Mouse (Mus musculus) lung, postnatal 4 days (tissue): ENCODE measurements around the gene Fat1.

Experiments
- DNase-seq, 2 experiments: peaks; one replicate each; pipeline ENCODE4 v3.0.0; 2021

Gene Fat1

DNA sequence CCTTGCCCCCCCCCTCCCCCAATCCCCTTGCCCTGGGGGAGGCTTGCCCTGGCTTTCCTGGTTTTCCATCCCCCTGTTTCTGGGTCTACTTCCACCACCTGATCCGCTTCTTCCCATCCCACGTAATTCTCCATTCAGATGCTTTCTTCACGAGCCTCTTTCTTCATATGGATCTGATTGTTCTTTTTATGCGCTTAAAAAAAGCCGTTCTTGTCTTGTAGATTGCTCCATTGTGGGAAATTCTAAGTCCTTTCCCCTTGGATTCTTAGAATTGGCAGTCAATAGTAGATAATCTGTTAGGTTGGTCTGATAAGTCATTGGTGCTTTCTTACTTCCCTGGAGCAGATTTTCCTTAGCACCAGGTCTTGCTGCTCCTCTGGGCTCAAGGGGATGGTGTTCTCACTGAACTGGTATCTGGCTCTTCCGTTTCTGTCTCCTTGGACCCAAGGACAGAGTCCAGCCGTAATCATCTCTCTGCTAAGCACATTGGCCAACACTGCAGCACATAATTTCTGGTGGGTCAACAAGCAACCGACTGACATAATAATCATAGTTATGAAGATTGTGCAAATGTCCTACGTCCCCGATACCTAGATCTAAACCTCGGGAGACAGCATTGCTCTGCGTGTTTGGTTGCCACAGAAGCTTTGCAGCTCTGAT, 27.5 kb downstream of the Fat1 start:
- DNase-seq, result no peak

DNA sequence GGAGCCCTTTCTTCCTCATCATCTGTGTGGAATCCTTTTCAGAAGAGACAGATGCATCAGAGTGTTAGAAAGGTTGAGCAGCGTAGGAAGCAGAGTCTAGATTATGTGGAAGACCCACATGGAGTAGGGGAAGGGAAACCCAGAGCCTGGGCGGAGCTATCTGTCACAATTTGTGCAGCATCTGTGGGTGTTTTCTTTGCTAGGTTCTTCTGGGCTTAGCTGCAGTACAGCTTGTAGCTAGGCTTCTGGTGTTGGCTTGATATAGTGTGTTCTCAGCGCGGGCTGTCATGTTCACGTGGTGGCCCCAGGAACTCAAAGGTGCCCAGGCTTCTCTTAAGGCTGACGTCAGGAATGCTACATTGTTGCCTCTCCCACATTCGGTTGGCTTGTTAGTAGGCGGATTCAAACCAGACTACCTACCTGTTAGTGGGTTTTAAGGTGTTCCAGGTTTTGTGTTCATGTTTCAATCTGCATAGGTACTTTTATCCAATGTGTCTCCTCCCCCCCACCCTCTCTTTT, 32.3 kb downstream of the Fat1 start:
- DNase-seq, result no peak

DNA sequence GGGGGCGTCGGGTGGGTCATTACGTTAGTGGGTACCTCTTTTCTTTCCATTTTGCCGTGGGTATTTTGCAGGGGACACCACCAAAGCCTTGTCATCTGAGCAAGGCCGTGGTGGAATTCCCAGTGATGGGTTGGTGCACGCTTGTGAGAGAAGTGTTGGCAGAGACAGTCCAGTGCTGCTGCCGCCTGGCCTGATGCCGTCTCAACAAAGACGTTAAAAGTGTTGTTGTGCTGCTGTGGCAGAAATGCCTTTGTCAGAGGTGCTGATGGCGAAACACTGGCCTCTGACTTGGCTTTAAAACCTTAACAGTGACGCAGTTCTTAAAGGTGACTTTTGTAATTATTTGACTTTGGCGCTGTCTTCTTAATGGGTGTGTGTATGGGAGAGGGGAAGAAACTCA, 34.8 kb downstream of the Fat1 start:
- DNase-seq, result no peak

DNA sequence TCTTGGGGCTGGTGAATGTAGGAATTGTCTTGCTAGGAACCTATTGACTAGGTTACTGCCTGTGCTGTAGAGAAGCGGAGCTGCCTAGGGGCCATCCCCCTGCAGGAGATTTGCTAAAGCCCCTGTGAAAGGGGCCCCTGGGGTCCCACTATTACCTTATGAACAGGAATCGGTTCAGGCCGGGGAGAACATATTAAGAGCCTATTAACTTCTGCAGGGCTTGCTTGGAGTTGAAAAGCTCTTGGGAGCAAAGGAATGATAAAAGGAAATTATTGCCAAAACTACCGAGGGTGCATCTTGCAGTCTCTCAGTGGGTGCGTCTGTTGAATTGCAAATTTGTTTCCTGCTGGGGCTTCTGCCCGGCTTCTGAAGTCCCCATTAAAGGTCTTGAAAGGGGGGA, 36.1 kb downstream of the Fat1 start:
- no peak for DNase-seq

DNA sequence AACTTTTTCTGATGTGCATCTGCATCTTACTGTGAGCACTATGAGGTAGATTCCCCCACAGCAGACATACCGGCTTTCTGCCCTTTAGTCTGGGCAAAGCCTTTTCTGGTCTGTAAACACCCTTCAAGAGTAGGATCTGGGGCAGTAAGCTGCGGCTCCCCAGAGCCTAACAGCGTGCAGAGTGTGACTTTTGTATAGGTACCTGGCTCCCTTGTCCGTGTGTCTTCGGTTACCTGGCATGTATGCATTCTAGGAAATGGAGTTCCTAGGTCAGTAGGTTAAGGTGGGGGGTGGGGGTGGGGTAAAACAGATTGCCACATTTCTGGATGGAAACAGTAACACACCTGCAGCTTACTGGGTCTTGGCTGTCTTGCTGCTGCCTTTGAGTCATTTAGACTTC, 36.7 kb downstream of the Fat1 start:
- DNase-seq, result no peak

DNA sequence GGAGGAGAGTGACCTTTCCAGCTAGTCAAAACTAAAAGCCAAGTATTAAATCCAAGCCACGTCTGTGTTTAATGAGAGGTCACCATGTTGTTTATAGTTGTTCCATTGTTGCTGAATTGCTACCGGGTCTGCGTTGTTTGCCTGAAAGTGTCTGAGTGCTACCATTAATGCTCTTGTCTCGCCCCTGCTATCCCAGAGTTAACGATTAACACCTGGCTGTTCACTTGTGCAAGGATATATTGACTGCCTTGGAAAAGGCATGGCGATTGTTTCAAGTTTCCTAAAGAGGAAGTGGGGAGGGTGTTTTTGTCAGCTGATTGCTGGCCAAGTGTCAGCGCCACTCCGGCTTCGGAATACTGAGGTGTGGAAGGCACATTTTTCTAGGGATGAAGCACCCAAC, 39.9 kb downstream of the Fat1 start:
- no peak for DNase-seq

DNA sequence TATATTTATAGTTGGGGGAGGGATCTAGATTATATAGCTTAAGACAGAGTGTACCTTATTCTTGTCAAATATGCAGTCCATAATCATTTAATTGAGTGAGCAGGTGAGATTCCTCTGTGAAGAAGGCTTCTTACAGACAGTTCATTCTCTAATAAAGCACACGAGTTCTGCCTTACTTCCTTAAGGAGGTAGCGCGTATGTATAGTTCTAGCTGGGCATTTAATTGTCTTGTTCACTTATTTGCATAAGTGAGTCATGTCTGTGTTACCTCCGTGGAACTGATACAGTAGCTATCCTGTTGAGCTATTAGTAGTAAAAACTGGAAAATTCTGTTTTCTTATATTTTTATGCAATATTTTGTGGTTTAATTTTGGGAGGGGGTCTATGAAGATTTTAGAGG, 40.4 kb downstream of the Fat1 start:
- no peak for DNase-seq

DNA sequence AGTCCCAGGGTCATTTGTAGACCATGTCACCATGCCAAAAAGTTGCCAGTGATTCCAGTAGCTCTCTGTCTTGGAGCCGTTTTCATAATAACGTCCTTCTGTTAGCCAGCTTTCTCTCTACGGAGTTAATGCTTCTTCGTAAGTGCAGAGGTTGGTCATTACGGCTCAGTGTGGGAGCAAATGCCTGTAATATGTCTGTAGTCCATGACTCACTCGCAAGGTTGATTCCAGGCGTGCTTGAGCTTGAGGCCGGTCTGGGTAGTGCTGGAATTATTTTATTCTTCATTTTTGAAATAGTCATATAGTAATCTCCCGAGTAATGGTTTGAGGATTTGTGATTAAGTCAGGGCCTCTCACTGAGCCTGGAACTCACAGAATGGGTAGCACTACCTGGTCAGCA, 43.4 kb downstream of the Fat1 start:
- DNase-seq, result no peak

DNA sequence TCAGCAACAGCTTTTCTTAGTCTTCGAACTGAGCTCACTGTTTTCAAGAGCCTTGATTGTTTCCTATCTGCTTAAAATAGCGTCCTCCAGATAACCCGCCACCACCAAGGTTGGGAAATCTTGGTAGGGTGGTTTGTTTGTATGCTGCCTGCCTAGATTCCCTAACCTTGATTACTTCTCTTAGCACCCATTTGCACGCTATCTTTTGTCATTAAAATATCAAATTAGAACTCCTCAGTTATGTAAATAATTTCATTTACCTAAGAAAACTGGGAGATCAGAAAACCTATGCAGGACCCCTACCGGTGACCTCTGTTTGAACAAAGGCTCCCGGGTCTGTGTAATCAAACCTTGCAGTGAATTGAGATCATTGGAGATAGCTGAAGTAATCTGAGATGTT, 44.0 kb downstream of the Fat1 start:
- DNase-seq, result no peak

DNA sequence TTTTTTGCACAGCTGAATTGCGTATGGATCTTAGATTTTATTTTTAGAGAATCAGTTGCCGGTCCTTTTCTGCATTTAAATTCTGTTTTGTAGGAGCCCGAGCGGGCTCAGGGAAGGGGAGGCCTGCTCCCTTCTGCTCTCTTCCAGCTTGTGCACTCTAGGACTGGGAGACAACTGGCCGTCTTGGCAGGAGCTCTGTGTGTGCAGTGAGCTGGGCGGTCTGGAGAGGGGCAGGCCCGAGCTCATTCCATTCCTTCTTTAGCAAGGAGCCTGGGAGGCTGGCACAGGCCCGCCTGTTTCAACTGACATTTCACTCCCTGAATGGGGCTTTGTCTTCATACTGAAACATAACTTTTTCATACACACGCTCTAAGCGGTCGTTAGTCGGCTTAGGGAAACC, 44.8 kb downstream of the Fat1 start:
- peak; percentile 59 to 83 for DNase-seq

DNA sequence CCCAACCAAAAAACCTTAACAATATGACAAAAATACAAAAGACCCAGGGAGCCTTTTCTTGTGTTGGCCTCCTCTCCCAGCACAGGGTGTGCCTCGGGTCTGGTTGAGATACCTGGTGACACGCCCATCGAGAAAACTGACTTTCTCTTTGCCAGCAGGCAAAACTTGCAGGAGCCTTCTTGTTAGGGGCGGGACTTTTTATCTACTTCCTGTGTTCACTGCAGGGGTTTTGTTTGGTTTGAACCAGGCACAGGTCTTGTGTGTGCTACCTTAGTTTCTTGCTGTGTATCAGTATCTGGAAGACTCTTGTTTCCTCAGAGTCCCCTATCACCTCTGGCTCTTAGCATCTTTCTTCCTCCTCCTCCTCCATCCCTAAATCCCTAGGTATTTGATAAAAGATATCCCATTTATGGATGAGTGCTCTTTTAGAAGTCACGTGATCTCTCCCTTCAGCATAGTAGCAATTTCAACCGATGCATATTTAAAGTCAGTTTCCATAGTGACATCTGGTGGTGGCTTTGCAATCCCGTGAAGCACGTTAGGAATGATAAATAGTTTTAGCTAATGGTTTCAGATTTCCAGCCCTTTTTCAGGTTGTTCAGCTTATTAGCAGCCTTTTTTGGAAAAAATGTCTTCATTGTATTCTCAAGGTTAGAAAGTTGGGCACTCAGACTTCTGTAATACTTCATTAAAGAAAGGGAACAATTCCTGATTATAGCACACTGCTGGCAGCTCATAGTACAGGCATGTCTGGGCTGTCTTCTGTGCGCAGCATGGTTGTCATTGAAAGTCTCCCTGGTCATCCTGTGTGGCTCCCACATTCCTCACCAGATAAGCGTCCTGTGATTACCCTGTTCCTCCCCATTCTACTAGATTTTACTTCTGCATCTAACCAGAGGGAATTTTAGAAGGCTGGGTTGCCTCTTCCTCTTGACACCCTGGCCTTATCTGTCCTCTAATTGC, 50.4 kb downstream of the Fat1 start:
- DNase-seq, result no peak

DNA sequence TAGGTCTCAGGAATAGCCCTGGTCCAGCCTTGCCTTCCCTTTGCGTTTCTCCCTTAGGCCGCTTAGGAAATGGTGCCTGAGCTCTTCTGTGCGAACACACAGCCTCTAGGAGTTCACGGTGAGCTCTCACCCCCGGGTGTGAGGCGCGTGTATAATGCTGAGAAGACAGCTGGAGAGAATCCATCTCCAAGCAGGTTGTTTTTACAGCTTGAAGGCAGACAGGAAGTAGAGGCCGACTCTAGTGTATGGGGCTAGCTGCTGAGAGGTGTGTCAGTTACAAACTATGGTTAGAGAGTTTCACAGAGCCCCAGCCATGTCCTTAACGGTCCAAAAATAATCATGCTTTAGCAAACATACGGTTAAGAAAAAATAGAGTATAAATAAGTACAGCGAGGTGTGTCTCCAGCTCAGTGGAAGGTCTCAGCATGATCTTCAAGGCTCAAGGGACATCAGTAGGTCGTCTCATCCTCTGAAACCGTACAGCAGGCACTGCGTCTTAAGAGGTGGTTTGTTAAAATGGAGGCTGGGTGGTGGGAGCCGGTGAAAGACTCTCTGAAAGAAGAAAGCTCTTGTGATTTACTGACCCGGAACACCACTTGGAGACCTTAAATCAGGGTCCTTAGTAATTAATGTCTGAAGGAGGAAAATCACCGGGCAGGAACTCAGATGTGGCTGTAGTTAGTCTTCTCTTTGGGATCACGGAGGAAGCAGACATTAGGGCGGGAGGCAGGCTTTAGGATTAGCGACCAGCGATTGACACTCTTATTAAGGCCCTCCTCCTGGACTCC, 56.6 kb downstream of the Fat1 start:
- DNase-seq, result no peak

DNA sequence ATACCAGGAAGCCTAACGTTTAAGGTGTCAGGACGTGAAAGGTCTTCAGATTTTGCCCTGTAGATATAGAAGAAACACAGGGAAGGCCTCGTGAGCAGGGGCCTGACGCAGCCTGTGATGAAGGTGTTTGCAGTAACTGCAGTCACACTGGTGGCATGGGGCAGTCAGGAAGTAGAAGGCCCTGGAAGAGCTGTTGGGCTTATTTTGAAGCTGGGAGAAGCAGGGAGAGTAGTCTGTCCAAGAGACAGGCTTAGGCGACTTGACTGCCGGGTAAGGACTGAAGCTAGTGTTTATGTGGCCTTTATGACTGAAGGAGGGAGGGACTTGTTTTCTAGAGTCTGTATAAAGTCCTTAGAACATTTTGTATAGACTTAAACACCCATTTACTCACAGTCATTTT, 57.4 kb downstream of the Fat1 start:
- DNase-seq, result no peak

DNA sequence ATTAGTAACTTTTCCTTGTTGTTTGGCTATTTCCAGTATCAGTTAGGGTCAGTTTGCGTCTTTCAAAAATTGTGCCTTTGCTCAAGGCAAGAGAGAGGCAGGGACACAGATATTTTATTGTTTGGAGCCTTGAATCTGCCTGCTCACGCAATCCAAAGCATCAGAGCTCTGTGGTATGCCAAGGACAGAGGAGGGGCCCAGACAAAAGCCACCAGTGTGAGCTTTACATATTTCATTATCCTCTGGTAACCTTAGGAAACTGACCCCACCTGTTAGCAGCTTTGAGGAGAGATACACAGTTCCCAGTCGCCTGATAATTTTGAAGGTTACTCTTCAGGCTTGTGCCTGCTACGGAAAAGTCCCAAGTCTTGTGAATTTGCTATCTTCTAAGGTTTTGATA, 58.1 kb downstream of the Fat1 start:
- DNase-seq, result no peak

DNA sequence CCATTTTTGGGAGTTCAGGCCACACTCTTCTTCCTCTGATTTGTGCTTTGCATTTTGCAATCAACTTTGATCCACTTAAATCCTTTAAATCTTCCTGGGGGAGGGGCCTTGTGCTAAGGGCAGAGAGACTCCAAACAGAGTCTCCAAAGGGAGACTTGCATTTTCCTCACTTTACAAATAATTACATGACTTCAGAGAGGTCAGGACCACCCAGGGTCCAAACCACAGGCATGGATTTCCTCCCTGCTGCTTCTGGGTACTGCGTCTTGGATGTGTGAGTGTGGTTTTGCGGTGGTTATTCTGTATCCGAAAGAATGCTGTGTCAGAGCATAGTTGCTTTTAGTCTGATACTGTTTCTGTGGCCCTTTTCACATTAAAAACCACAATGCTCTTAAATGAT, 61.2 kb downstream of the Fat1 start:
- no peak for DNase-seq

DNA sequence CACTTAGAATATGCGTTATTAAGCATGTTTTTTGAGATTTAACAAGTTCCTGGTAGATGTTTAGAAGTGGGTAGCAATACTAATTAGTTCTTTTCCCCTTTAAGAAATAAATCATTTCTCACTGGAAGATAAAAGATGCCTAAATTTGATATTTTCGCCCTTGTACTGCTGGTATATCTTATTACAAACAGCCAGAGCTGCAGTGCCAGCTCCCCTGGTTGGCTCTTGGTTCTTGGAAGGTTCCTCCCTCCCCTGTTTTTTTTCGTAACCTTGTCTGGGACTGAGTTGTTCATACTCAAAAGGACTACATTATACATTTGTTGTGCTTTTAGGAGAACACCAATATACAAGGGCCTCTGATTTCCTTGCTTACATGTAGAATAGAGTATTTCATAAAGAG, 62.1 kb downstream of the Fat1 start:
- DNase-seq, result no peak

DNA sequence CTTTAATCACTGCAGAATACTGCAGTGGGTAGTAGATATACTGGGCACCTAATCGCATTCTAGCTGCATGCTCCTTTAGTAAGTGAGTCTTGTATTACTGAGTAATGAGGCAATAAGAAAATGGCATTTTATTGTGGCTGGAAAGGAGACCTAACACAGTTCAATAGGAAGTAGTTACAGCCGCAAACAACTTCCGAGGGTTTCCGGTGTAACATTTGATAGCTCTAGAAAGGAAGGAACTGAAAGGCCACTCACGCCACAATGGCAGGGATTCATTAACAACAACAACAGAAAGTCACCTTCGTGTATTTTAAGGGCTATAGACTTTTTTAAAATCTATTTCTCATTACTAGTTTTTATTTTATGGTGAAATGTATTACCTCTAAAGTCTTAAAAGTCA, 62.6 kb downstream of the Fat1 start:
- no peak for DNase-seq

DNA sequence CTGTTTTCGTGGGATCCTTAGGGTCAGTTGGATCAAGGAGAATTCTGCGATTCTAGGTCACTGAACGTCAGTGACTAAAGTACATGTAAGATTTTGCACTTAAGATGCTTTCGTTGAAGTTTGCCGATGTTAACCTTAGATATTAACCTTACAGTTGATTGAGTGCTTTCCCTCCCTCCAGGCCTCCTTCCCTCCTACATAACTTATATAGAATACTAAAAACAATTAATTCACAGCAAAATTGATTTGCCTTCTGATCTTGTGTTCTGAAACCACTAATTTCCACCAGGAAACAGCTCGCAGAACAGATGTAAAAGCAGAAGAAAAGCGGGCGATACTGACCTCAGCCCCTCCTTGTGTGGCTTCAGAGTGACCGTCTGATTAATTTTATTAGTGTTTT, 63.0 kb downstream of the Fat1 start:
- no peak for DNase-seq

DNA sequence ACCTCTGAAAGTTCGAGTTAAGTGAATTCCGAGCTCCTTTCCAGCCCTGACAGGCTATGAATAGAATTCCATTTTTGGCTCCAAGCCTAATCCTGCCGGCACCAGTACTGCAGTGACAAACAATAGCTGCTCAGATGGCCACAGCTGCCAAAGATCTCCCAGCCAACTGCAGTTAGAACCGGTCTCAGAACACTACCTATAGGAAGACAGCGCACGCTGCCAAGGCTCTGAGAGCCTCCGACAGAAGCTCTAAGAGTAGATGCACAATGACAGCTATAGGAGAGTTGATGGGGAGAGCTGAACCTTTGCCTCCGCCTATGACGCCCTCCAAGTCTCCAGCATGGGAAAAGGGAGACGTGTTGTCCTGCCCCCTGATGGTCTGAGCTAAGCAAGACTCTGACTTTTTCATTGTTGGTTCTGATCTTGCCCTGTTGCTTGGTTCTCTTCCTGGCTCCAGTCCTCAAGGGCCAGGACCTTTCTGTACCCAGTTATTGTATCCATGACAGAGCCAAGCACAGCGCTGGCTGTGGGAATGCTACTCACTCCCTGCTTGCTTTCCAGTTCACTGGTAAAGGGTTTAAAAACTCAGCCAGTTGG, 63.5 kb downstream of the Fat1 start:
- peak; percentile 72 to 84 for DNase-seq

DNA sequence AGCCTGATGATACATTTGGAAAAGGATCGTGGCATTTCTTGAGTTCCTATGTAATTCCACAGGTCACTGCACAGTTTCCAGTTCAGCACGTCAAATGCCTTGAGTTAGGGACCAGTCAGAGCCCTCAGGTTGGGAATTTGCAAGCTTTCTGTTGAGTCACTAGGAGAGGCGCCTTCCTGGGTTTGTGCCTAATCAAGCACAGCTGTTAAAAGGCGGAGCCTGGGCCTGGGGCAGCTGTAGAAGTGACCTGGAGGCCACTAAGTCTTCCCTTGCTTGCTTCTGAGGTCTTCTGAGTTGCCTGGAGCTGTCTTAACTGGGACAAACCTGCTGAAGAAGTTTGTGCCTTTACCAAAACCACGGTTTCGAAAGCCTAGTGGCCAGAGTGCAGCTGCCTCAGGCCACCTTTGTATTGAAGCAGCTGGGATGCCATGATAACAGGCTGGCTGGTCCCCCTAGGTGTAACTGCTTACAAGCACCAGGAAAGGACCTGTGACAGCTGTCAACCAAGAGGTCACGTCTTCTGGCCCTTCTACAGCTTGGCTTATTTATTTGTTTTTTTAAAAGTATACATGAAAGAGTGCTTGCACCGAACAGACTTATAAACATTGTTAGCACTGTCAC, 66.4 kb downstream of the Fat1 start:
- DNase-seq, result peak in 1 of 2 experiments; percentile 43

DNA sequence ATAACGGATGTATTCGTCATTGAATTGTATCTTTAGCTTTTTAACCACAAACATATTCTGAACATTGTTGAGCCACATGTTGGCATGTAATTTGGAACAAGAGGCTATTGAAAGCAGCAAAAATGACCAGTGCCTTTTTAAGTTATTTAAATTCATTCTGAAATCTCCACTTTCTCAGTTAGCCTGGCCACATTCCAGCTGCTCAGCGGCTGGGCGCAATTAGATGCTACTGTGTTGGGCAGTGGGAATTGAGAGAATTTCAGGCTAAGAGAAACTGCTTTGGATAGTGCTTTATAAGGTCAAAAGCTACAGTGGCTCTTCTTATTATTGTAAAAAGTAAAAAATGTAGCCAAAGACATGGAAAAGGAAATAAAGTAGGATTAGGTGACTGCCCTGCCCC, 67.4 kb downstream of the Fat1 start:
- no peak for DNase-seq

DNA sequence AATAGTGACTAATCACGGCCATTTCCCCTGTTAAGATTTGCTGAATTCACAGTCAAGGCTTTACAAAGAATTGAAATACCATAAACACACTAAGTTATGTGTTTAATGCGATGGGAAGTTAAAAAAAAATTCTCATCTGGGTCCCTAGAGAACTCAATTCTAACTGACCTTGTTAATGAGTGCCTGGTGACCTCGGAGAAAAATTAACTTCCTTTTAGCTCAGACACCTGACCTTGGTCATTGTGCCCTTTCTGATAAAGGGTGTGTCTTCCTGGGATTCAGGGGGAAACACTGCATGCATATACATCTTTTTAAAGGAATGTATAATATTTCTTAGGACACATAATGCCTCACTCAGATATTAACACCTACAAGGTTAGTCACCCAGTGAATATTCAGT, 68.8 kb downstream of the Fat1 start:
- DNase-seq, result no peak

DNA sequence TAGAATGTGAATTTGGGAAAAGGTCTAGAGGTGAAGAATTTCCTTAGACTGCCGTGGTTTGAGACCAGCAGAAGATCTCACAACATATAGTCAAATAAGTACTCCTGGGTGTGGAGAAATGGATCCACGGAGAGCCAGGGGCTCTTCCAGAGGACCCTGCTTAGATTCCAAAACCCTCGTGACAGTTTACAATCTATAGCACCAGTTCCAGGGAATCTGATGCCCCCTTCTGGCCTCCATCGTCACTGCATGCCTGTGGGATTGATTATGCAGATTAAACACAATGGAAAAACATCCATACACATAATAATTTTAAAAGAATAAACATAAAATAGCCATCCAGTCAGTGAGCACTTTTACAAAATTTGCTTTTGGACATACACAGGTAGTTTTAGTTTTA, 75.4 kb downstream of the Fat1 start:
- peak in 1 of 2 experiments; percentile 57 for DNase-seq
